Mouse (Mus musculus): ENCODE measurements around the gene Bcl9l.

- TF ChIP-seq POLR2A (IDR thresholded peaks at IDR 0.05; ENCODE audit: control insufficient read depth in 1 of 2, insufficient read depth in 1 of 2, low read depth in 1 of 2, low read length in 2 of 2, poor library complexity in 1 of 2) (no peak), KAT2A (conservative IDR thresholded peaks at IDR 0.05; ENCODE audit: low read depth, low read length) (no peak), NRF1 (IDR thresholded peaks at IDR 0.05; ENCODE audit: insufficient read depth, low read depth, low read length, poor library complexity, severe bottlenecking) (no peak), CTCF (IDR thresholded peaks at IDR 0.05 in 2 of 3, conservative IDR thresholded peaks at IDR 0.05 in 1 of 3; ENCODE audit: control insufficient read depth in 1 of 3, insufficient read depth in 1 of 3, low read depth in 2 of 3, low read length in 3 of 3, poor library complexity in 1 of 3, severe bottlenecking in 1 of 3) (no peak), EP300 (IDR thresholded peaks at IDR 0.05; ENCODE audit: low read depth in 1 of 2, low read length in 2 of 2) (no peak), E2F4 (IDR thresholded peaks at IDR 0.05; ENCODE audit: borderline replicate concordance, low read depth, low read length) (no peak), USF1 (IDR thresholded peaks at IDR 0.05; ENCODE audit: low read depth, low read length) (no peak), TCF12 (IDR thresholded peaks at IDR 0.05; ENCODE audit: low read depth, low read length) (no peak), ETS1 (IDR thresholded peaks at IDR 0.05; ENCODE audit: low read depth, low read length) (no peak), TAL1 (IDR thresholded peaks at IDR 0.05; ENCODE audit: low read length) (no peak), BHLHE40 (IDR thresholded peaks at IDR 0.05; ENCODE audit: borderline replicate concordance, low read depth, low read length) (peak; percentile 82), UBTF (IDR thresholded peaks at IDR 0.05; ENCODE audit: borderline replicate concordance, insufficient read depth, low read depth, low read length) (no peak)
These were observed 10.2 kb downstream of the Bcl9l start for GRCm38 (mm10) chr9:44492631-44493461.
